Mouse (Mus musculus) hindbrain, embryonic 11.5 days (tissue): ENCODE results near the gene Hoxb9. TPM values are rescaled to one million over a fixed set of nuclear protein-coding genes. Genes with fewer than 3 reads are reported as not detected.

Experiments
- ATAC-seq: fragments of 200-750 bp; cut with Nextera tagmentation; 2 replicates; pipeline ENCODE4 v1.8.0; 2017; ENCODE audit warnings: mild to moderate bottlenecking, moderate TSS enrichment, moderate library complexity; ENCODE audit not compliant: low FRiP score
- DNase-seq: peaks from one replicate; pipeline ENCODE4 v3.0.0-alpha.2; 2015; ENCODE audit warnings: low spot score
- H3K27ac ChIP-seq: fragments of 300-500 bp; sonication (generic); 2 replicates; pipeline ENCODE4 v1.5.1; 2014; ENCODE audit warnings: mild to moderate bottlenecking, low read depth, low read length
- H3K27me3 ChIP-seq: fragments of 300-500 bp; sonication (generic); 2 replicates; pipeline ENCODE4 v1.6.1; 2014; ENCODE audit warnings: mild to moderate bottlenecking, low read length, moderate library complexity, mixed read lengths; ENCODE audit not compliant: control insufficient read depth, insufficient read depth
- H3K36me3 ChIP-seq: fragments of 300-500 bp; sonication (generic); 2 replicates; pipeline ENCODE4 v1.6.1; 2014; ENCODE audit warnings: mild to moderate bottlenecking, low read length, moderate library complexity, mixed read lengths; ENCODE audit not compliant: control insufficient read depth, insufficient read depth
- H3K4me1 ChIP-seq: fragments of 300-500 bp; sonication (generic); replicated peaks from 2 replicates; pipeline ENCODE4 v1.6.1; 2014; ENCODE audit warnings: low read length, mixed read lengths; ENCODE audit not compliant: control insufficient read depth, insufficient read depth
- H3K4me2 ChIP-seq: fragments of 300-500 bp; sonication (generic); replicated peaks from 2 replicates; pipeline ENCODE4 v1.6.1; 2014; ENCODE audit warnings: mild to moderate bottlenecking, low read depth, low read length
- H3K4me3 ChIP-seq: fragments of 300-500 bp; sonication (generic); 2 replicates; pipeline ENCODE4 v1.5.1; 2014; ENCODE audit warnings: low read depth, low read length
- H3K9ac ChIP-seq: fragments of 300-500 bp; sonication (generic); 2 replicates; pipeline ENCODE4 v1.6.1; 2014; ENCODE audit warnings: low read depth, low read length
- H3K9me3 ChIP-seq: fragments of 300-500 bp; sonication (generic); 2 replicates; pipeline ENCODE4 v1.6.1; 2016; ENCODE audit warnings: low read length; ENCODE audit not compliant: control insufficient read depth
- WGBS: fragments of 180-500 bp; shearing (Covaris S2); extraction: QIAGEN DNeasy Blood & Tissue Kit; methylation state at CpG from one replicate; pipeline ENCODE4 v1.1.7; 2014; 5-methylcytosine and 5-hydroxymethylcytosine counted together
- polyA plus RNA-seq: library from polyadenylated mRNA; unstranded; fragments of >200 nt; fragmentation: Nextera tagmentation; extraction: Ambion mirVana; gene quantifications from 2 replicates; pipeline ENCODE4 v1.2.1, GENCODE M21; 2014

Gene Hoxb9
- polyA plus RNA-seq, 1 experiment from 2014 or later: 0.80 TPM

- H3K4me2 ChIP-seq: no peak overlapping the region
- DNase-seq (no peak), ATAC-seq (no peak)
- no peaks in the 10 kb centered on the region for H3K9me3 ChIP-seq
- H3K9ac ChIP-seq: no peak overlapping the region
- no peaks in the 10 kb centered on the region for H3K4me1 ChIP-seq
- 3% methylated on average over 11 of the region's 11 CpGs for WGBS
- peaks cover 97% of the 10 kb centered on the region for H3K27me3 ChIP-seq
- H3K27ac ChIP-seq: no peak overlapping the region
- H3K4me3 ChIP-seq: 0 out of 2 replicates have a peak overlapping the region, but pooled peaks have one; percentile 2
- H3K36me3 ChIP-seq: no peaks in the 10 kb centered on the region
Measured at GRCm38 (mm10) chr11:96297968-96298635, 26.8 kb downstream of the Hoxb9 start.

- H3K9me3 ChIP-seq: no peaks in the 10 kb centered on the region
- H3K9ac ChIP-seq: peak overlapping the region; percentile 44; the same call in 1 of the 2 replicates
- H3K4me3 ChIP-seq: peak overlapping the region; percentile 33
- no peak for ATAC-seq
- H3K4me2 ChIP-seq: peak overlapping the region; percentile 28; the same call in 1 of the 2 replicates
- DNase-seq: no peak
- WGBS: under 1% methylated on average over 66 of the region's 66 CpGs
- no peaks in the 10 kb centered on the region for H3K4me1 ChIP-seq
- H3K27ac ChIP-seq: peak overlapping the region; percentile 53
- H3K36me3 ChIP-seq: no peaks in the 10 kb centered on the region
- H3K27me3 ChIP-seq: peaks cover 97% of the 10 kb centered on the region
Measured at GRCm38 (mm10) chr11:96298895-96299667, 27.8 kb downstream of the Hoxb9 start.

GRCm38 (mm10) chr11:96299781-96300180 is 28.5 kb downstream of the Hoxb9 start:
- H3K9ac ChIP-seq: peak overlapping the region; percentile 44; the same call in 1 of the 2 replicates
- H3K9me3 ChIP-seq: no peaks in the 10 kb centered on the region
- DNase-seq (no peak), ATAC-seq (no peak)
- 0% methylated on average over 9 of the region's 9 CpGs for WGBS
- H3K27ac ChIP-seq: no peak overlapping the region
- H3K4me1 ChIP-seq: no peaks in the 10 kb centered on the region
- H3K27me3 ChIP-seq: peaks cover 95% of the 10 kb centered on the region
- H3K4me3 ChIP-seq: peak overlapping the region; percentile 33
- H3K4me2 ChIP-seq: no peak overlapping the region; the same call in 1 of the 2 replicates
- no peaks in the 10 kb centered on the region for H3K36me3 ChIP-seq

- Histone ChIP-seq H3K4me1 (no peaks in the 10 kb centered on the region), H3K4me2 (peak overlapping the region; percentile 28), H3K27ac (peak overlapping the region; percentile 42; the same call in 1 of the 2 replicates), H3K27me3 (peaks cover 95% of the 10 kb centered on the region), H3K9me3 (no peaks in the 10 kb centered on the region), H3K4me3 (peak overlapping the region; percentile 33), H3K9ac (peak overlapping the region; percentile 32; the same call in 1 of the 2 replicates), H3K36me3 (no peaks in the 10 kb centered on the region)
- under 1% methylated on average over 35 of the region's 35 CpGs for WGBS
- DNase-seq (no peak), ATAC-seq (no peak)
Measured at GRCm38 (mm10) chr11:96300354-96301063, 29.3 kb downstream of the Hoxb9 start.

- peak overlapping the region; percentile 32; the same call in 1 of the 2 replicates for H3K9ac ChIP-seq
Measured at GRCm38 (mm10) chr11:96301064-96301431, 29.8 kb downstream of the Hoxb9 start.

GRCm38 (mm10) chr11:96301837-96302236 is 30.6 kb downstream of the Hoxb9 start:
- peaks cover 95% of the 10 kb centered on the region for H3K27me3 ChIP-seq
- ATAC-seq (no peak), DNase-seq (no peak)
- H3K36me3 ChIP-seq: no peaks in the 10 kb centered on the region
- H3K27ac ChIP-seq: peak overlapping the region; percentile 47; the same call in 1 of the 2 replicates
- no peaks in the 10 kb centered on the region for H3K9me3 ChIP-seq
- peak overlapping the region; percentile 31 for H3K4me2 ChIP-seq
- H3K9ac ChIP-seq: peak overlapping the region; percentile 50
- H3K4me1 ChIP-seq: no peaks in the 10 kb centered on the region
- peak overlapping the region; percentile 25 for H3K4me3 ChIP-seq
- WGBS: under 1% methylated on average over 15 of the region's 15 CpGs

More at GRCm38 (mm10) chr11:96301064-96301431, 29.8 kb downstream of the Hoxb9 start:
- Histone ChIP-seq H3K4me3 (peak overlapping the region; percentile 33), H3K27ac (0 out of 2 replicates have a peak overlapping the region, but pooled peaks have one; percentile 42), H3K27me3 (peaks cover 95% of the 10 kb centered on the region), H3K36me3 (no peaks in the 10 kb centered on the region), H3K4me1 (no peaks in the 10 kb centered on the region), H3K4me2 (peak overlapping the region; percentile 28), H3K9me3 (no peaks in the 10 kb centered on the region)
- no peak for ATAC-seq
- 3% methylated on average over 8 of the region's 10 CpGs for WGBS
- DNase-seq: no peak

GRCm38 (mm10) chr11:96302381-96303150 is 31.3 kb downstream of the Hoxb9 start:
- DNase-seq: no peak
- H3K9ac ChIP-seq: peak overlapping the region; percentile 50
- H3K27me3 ChIP-seq: peaks cover 94% of the 10 kb centered on the region
- no peak for ATAC-seq
- no peaks in the 10 kb centered on the region for H3K9me3 ChIP-seq
- H3K36me3 ChIP-seq: no peaks in the 10 kb centered on the region
- no peaks in the 10 kb centered on the region for H3K4me1 ChIP-seq
- H3K4me3 ChIP-seq: peak overlapping the region; percentile 25
- H3K4me2 ChIP-seq: peak overlapping the region; percentile 31
- H3K27ac ChIP-seq: peak overlapping the region; percentile 42
- WGBS: 2% methylated on average over 23 of the region's 23 CpGs
